Mouse (Mus musculus): Measurements from ENCODE around the gene Fbrsl1. TPM values are rescaled to one million over a fixed set of nuclear protein-coding genes. Genes with fewer than 3 reads are reported as not detected.

Fbrsl1 gene
- 114 to 135 TPM (median 128 TPM) in 4 replicates for total RNA-seq (2023; ENCODE audit: inconsistent age)

DNA sequence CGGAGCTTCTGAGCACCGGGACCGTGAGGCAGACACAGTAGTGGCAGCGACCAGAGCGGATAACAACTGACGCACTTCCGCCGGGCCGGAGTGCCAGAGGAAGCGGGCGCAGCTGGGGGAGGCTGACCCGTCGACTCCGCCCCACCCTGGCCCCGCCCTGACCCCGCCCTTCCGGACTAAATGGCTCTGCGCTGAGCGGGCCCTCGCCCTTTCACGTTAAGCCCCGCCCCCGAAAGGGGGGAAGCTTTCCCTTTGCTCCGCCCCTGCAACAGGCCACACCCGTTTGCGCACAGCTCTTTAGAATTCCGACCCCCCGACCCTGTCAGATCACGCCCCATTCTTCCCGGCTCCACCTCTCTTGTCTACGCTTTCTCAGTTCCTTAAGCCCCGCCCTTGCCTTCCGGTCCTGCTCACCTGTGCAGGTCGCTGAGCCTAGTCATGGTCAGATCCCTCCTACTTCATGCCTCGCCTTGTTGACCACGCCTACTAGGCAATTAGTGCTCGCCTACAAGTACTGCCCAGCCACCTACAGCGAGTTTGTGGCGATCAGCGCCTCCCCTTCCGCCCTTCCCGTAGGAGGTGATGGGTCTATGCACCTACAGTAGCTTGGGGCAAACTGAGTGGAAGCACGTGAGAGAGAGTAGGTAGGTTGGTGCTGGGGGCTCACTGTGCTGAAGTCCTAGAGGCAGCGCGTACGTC is at the start of gene Fbrsl1:
TSS of gene Fbrsl1 (minus strand) at position 68 of the 699 bp plus-strand sequence.

DNA sequence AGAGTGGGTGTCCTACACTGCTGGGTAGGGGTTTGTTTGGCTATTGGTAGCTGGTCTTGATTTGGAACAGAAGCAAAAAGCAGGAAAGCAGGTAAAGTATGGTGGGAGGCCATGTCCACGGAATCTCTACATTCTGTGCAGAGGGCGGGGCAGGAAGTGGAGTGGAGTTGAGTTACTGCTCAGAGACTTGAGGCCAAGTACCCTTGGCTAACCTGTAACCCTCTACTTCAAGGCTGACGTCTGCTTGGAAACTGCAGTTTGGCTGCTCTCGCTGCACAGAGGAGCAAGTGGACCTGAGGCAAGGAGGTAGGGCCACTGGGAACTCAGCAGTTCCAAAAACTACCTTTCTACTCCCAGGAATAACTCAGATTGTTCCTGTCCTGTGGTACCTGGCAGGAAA is 103.8 kb downstream of the Fbrsl1 start, which contains the start of gene Lrcol1:
TSS of gene Lrcol1 (plus strand) at position 207 of the 400 bp plus-strand sequence.

GRCm38 (mm10) chr5:110342648-110343284 is 105.5 kb downstream of the Fbrsl1 start, which contains the start of gene P2rx2:
P2rx2 (minus strand) TSS chr5:110343212.

Other genes with a start within 250 kb of the Fbrsl1 start
- 77.8 to 93.6 TPM (median 85.4 TPM) in 4 replicates for gene Ankle2, start 217.5 kb downstream of the Fbrsl1 start, total RNA-seq (2023; ENCODE audit: inconsistent age)
- 32.8 to 39.9 TPM (median 37.1 TPM) in 4 replicates for gene Pgam5, start 178.6 kb downstream of the Fbrsl1 start, total RNA-seq (2023; ENCODE audit: inconsistent age)
- gene Pxmp2, start 162.3 kb downstream of the Fbrsl1 start, total RNA-seq (2023; ENCODE audit: inconsistent age), result 0.69 to 2.7 TPM (median 1.2 TPM) in 4 replicates
- 6.8 to 12.2 TPM (median 8.9 TPM) in 4 replicates for gene Pole, start 162.2 kb downstream of the Fbrsl1 start, total RNA-seq (2023; ENCODE audit: inconsistent age)
- 0.32 TPM in 1 of 4 replicates, not detected in the others for gene P2rx2, start 105.3 kb downstream of the Fbrsl1 start, total RNA-seq (2023; ENCODE audit: inconsistent age)
- gene Lrcol1, start 103.8 kb downstream of the Fbrsl1 start, total RNA-seq (2023; ENCODE audit: inconsistent age), result not detected in 4 replicates
- gene Galnt9, start 95.9 kb upstream of the Fbrsl1 start, total RNA-seq (2023; ENCODE audit: inconsistent age), result not detected in 4 replicates
- 73.1 to 76.6 TPM (median 74.5 TPM) in 4 replicates for gene Noc4l, start 204.9 kb upstream of the Fbrsl1 start, total RNA-seq (2023; ENCODE audit: inconsistent age)
- gene Ddx51, start 204.9 kb upstream of the Fbrsl1 start, total RNA-seq (2023; ENCODE audit: inconsistent age), result 63.2 to 76.4 TPM (median 74.8 TPM) in 4 replicates

Measured in B cell, adult (primary cell).